Mouse (Mus musculus) gastrocnemius, adult 18-20 months (tissue): ENCODE data around the gene Lrrc59. TPM values are rescaled to one million over a fixed set of nuclear protein-coding genes. Genes with fewer than 3 reads are reported as not detected.
A peak's percentile ranks its signal among the peaks of the same experiment; 100 is the strongest.

ENCODE experiments used
- DNase-seq: peaks from one replicate; pipeline ENCODE4 v3.0.0; 2021; ENCODE audit warnings: low spot score
- long read RNA-seq, 2 experiments: library from polyadenylated mRNA; stranded (forward); transcript quantifications; one replicate each; pipeline ENCODE4 v2.0.0; 2021
- total RNA-seq, 2 experiments: library from RNA; stranded (reverse); gene quantifications; 2 replicates each; pipeline ENCODE4 v1.2.3; 2021

The Lrrc59 gene
- total RNA-seq: 10 to 100 TPM; 34.8 to 35.3 TPM
- long read RNA-seq, experiment 1, transcript Lrrc59-201 (7 exons, 2,837 nt): major isoform, 89 of 95 reads
- long read RNA-seq, experiment 1, partial matches to known transcripts: 3 of 95 reads
- long read RNA-seq, experiment 1, other reads (novel, unspliced or antisense): 3 of 95 reads
- long read RNA-seq, experiment 2, transcript Lrrc59-201 (7 exons, 2,837 nt): major isoform, 102 of 106 reads
- long read RNA-seq, experiment 2, partial matches to known transcripts: 0 of 106 reads
- long read RNA-seq, experiment 2, other reads (novel, unspliced or antisense): 4 of 106 reads

DNA sequence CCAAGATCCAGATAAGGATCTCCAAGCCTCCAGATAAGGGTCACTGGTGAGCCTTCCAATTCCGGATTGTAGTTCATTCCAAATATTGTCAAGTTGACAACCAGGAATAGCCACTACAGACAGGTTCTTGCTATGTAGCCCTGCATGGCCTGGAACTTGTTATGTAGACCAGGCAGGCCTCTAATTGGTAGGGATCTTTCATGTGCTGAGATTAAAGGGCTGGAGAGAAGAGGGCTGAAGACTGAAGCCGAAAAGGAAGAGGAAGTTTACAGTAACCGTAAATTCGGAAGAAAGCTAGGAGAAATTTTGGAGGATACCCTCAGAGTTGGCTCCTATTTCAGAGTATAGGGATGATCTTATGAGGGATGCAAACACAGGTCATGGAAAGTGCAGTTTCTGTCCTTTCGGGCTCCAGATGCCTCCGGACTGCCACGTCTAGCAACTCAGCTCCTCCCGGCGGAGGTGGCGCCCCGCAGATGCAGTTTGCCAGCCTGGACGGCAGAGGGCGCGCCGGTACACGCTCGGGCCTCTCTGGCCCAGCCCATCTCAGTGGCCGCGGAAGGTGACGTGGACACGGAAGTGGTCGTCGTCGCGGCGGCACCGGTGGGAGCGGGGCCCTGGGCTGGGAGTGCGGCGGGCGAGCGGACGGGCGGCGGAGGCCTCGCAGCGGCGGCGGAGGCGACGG lies at the start of gene Lrrc59:
Gene Lrrc59 (plus strand): TSS at position 569 of the 685 bp plus-strand sequence.
- peak; percentile 96 for DNase-seq

DNA sequence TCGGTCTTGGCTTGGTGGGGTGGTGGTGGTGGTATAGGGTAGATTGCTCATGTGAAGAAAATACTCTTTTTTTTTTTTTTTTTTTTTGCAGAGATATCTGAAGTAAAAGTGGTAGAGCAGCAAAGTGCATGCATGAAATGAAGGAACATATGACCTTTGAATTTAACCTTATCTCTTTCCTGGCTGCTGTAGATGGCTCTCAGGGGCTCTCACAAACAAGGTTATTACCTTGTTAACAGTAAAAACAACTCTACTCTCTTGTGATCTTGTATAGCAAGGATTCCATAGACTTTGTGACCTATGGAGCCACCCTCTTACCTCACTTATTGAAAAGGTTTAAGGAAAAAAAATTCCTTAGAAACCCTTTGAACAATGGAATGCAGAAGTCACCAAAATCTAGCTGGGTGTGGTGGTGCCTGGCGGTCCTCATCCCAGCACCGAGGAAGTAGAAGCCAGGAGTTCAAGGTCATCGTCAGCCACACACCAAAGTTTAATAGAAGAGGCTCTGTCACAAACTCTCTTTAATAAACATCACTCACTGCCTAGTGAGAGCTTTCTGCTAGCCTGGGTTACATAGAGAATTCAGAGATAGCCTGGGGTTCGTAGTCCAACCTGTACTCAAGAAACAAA lies 49.3 kb upstream of the Lrrc59 start:
- DNase-seq: no peak

DNA sequence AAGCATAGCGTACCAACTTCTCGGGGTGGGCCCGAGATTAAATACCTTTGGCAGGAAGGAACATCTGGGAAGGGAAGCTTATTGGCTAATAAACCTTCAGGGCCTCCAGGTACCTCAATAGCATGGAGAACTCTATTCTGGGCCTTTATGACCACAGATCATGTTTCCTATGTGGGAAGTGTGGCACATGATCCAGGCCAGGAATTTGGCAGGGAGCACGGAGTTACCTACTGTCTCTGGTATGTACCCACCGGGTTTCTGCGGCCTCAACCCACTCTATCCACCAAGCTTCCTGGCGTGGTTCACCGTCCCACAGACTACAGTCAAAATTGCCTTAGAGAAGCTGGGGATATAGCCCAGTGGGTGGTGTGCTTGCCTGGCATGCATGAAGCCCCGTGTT lies 44.5 kb upstream of the Lrrc59 start:
- no peak for DNase-seq

DNA sequence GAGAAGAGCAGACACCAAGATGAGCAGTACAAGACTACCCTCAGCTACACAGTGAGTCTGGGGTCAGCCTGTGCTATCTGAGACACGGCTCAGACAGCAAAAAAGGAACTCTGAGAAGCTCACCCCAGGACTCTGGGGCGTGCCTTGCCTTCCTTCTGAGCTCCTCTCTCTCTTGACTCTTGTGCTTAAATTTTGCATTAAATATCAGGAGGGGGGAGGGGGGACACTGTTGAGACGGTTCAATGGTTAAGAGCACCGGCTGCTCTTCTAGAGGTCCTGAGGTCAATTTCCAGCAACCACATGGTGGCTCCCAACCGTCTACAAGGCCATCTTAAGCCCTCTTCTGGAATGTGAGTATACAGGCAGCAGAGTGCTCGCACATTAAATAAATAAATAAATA lies 42.1 kb upstream of the Lrrc59 start:
- no peak for DNase-seq

DNA sequence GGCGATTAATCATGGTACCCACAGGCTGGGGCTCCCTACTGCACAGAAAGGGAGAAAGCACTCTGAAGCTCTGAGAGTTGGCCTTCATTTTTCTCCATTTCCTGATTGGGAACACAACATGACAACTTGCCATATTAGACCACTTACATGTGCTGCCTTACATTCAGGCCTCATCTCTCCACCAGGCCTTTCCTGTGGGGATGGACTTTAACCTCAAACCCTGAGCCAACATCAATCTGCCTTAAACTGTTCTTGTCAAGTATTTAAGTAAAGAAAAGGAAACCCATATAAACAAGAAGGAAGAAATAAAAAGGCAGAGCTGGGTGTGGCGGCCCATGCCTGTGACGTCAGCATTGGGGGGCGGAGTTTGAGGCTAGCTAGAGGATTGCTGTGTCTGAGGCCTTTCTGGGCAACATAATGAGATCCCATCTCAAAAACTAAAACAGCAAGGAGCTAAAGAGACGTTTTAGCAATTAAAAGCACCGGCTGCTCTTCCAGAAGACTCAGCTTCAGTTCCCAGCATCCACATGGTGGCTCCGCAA lies 33.2 kb upstream of the Lrrc59 start:
- no peak for DNase-seq

DNA sequence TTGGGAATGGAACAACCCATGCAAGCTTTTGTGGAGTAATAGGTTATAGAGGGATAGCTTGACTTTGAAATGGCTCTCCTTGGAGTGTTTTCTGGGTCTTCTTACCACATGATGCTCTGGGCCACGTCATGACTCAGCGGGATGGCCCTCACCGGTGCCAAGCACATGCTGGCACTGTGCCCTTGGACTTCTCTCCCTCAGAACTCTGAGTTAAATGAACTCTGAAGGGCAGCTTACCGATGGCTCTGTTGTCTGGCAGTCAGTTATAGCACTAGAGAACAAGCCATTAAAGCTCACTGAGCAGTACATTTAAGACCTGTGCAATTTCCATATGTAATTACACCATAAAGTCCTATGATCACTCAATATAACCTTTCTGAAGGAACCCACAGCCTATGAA lies 32.2 kb upstream of the Lrrc59 start:
- no peak for DNase-seq

DNA sequence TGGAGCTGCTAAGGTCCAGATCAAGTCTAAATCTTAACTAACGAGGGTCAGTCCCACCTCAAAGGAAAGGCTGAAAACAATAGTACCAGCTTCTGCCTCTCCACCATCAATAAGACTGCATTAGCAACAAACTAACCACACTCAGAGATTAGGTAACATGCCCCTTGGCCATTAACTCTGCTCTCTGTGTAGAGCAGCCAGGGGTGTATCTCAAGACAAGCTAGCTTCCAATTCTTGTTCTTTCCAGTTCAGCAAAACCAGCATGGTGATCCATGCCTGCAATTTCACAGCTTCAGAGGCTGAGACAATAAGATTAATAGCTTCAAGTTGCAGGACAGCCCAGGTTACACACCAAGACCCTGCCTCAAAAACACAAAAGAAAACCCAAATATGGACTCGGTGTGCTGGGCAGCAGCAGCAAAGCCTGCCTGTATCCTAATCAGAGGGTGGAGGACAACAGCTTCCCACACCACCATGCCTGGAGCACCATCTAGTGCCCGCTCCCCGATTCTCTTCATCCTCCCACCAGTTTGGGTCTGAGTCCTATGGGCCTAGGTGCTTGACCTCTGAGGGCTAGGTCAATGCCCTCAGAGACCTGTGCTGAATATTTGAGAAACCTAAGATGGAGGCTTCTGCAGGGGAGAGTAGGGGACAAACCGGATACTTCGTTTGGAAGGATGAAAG lies 31.0 kb upstream of the Lrrc59 start:
- no peak for DNase-seq

DNA sequence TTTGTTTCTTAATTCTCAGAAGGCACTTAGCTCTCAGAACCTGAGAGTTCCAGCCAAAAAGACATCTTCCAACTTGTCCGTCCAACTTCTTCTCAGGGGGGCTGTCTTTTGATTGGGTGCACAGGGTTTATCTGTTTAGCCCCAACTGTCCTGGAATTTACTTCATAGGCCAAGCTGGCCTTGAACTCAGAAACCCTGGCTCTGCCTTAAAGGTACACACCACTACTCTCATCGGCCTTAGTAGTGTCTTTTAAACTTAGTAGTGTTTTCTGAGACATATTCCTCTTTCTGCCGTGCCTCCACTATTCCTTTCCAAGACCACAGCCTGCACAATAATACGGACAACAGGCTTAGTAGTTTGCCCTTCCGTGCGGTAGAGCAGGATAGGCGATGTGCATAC lies 29.1 kb upstream of the Lrrc59 start:
- DNase-seq: no peak

DNA sequence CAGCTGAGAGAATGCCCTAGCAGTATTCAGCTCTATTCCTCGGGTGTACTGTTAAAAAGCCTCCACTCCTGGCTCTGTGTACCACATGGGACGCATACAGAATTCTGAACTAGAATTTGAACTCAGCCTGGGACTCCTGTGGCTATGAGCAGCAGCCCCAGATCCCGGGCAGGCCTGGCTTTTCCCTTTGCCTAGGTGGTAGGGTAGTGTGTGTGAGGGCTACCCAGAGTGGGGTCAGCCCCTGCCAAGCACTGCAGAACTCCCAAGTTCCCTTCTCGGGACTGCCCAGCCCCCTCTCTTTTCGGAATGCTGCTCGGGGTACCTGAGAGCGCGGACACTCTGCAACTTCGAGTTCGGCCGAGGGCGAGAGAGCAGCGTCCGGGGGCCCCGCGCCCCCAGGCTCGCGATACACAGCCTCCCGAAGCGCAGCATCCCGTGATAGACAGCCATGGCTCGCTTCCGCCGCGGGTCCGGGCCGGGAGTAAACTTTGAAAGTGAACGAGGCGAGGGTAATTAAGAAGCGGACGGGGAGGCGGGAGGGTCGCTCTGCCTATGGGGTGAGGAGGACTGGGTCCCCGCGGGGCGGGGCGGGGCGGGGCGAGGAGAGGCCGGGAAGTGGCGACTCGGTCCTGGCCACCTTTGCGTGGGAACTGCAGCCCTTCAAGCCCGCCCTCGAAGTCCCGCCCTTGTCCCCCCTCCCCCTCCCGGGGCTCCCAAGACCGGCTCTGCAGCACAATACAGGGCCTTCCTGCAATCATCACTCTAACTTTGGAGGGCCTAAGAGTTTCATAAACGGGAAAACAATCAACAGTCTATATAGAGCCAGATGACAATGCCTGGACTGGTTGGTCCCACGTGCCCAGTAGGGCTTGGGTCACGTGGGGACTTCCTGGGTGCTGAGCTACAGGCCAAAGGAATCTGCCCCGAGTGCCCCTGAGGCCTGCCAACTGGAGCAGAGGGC lies 28.0 kb upstream of the Lrrc59 start, which contains the start of gene Acsf2:
Gene Acsf2 (minus strand): TSS at position 551 of the 961 bp plus-strand sequence.
- peak; percentile 67 for DNase-seq

DNA sequence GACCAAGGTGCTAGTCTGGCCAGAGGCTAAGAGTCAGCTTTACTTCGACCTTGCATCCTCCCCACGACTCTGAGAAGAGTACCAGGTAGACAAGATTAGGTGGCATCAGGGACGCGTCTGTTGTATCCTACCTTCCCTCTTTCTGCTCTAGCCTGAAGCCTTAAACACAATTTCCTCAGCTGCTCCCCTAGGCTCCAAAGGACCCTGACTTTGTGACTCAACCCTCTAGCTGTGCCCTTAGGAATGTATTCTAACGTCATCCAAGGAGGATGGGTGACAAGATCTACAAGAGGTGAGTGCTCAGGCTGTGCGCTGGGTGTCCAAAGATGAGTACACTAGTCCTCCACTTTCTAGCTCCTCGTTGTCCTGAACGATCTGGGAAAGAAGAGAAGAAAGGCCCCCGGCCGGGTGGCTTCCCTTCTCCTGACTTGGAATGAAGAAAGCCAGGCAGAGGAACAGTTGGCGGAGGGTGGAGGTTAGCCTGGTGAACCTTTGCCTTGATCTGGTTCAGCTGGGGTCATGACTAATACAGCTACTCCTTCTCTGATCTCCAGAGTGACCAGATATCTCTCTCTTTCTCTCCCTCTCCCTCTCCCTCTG lies 27.1 kb upstream of the Lrrc59 start:
- DNase-seq: no peak

DNA sequence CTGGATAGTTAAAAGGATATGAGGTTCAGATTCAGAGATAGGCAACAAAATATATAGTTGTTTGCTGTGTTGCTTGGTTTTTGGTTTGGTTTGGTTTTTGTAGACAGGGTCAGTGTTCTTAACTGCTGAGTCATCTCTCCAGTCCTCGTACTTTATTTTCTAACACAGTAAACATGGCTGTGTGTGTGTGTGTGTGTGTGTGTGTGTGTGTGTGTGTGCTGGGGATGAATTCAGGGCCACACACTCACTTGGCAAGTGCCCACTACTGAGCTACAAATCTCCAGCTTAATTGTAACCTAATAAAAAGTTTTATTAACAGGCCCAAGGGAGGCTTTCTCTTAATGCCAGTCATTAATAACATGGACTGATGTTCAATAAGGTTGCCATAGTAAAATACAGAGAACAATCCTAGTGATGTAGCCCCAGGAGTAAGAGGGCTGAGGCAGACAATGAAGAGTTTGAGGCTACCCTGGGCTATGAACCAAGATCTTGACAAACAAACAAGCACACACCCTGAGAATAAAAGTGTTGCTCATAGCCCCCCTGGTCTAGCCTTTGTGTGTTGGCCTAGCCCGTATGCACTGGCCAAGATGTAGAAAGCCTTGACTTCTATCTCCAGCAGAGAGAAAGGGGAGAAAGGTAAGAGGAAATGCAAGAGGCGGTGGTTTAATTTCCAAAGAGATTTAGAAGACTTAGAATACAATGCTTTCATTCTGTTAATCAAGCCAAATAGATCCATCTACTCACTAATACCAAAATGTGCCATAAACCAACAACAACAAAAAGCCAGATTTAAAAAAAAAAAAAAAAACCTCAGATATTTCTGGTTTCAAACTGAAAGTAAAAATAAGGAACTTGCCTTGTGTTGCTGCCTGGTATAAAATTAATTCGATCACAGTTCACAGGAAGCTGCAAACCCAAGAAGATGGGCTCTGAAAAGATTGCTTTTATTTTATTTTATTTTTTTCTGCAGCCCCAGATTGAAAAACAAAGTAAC lies 18.5 kb upstream of the Lrrc59 start:
- DNase-seq: no peak

DNA sequence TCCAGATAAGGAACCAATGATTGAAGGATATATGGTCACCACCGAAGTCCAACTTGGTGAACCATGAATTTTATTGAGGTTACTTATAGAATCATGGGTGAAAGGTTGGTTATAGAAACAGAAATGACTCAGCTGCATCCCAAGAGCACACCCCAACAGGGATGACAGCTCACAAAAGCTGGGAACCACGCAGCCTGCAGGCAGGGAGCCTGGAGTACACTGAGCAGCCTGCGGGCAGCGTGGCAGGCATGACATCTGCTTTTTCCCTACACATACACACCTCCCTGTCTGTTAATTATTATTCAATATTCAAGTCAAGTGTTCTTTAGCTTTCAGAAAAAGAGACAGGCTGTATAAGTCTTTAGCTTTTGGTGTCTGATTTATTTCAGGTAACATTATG lies 15.0 kb upstream of the Lrrc59 start:
- no peak for DNase-seq

DNA sequence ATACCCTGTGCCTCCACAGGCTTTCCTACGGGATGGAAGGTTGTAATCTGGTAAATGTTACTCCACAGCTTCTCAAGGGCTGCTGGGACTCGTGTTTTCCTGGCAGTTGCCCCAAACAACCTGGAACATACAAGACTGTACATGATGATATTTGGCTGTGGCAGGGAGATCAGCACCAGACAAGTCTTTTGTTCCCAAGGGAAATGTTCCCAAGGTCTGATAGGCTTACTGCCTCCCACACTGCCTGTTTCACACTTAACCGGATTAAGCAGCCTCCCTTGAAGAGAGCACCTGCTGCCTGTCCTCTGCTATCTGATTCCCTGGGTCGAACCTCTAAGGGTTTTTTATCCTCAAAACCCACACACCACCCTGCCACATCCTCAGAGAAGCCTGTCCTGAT lies 14.1 kb upstream of the Lrrc59 start:
- no peak for DNase-seq

DNA sequence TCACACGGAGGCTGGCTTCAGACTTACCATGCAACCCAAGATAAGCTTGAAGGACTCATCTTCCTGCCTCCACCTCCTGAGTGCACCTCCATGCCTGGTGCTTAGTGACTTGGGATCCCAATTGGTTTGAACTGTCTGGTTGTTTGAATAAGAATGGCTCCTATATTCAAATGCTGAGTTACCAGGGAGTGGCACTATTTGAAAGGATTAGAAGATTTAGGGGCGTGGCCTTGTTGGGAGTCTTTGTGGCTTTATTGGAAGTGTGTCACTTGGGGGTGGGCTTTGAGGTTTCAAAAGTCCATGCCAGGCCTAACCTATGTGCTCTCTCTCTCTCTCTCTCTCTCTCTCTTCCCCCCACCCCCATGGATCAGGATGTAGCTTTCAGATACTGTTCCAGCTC lies 11.9 kb upstream of the Lrrc59 start:
- no peak for DNase-seq

DNA sequence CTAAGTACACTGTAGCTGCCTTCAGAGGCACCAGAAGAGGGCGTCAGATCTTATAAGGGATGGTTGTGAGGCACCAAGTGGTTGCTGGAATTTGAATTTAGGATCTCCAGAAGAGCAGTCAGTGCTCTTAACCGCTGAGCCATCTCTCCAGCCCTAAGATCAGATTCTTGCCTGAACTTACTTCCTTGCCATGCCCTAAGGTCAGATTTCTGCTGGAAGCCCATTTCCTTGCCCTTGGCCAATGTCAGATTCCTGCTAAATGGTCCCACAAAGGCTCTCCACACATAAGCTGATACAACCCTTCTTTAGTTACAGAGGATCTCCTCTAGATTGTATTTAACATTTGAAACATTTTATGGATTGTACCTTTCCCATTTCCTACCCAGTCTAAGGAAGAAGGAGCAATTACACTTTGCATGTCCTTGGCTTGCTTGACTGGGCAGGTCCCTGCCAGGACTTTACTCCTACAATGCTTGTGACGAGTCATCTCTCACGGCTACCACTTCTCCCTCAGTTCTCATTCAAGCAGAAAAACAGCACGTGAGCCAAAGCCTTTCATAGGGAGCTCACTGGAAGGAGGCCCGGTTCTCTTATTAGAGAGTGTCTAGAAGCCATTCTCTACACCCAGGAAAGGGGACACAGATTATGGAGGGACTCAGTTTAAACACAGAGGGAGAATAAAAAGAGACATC lies 8.7 kb upstream of the Lrrc59 start:
- no peak for DNase-seq

DNA sequence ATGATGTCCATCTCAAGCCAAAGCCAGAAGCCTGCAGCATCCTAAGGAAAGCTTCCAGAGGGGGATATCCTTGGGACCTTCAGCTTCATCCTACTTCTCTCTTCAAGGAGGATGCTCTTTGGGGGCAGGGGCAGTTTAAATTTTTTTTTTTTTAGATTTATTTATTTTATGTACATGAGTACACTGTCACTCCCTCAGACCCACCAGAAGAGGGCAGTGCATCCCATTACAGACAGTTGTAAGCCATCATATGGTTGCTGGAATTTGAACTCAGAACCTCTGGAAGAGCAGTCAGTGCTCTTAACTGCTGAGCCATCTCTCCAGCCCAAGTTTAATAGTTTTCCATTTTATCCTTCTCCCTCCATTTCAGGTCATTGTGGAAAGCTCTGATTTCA lies 8.1 kb upstream of the Lrrc59 start:
- no peak for DNase-seq

DNA sequence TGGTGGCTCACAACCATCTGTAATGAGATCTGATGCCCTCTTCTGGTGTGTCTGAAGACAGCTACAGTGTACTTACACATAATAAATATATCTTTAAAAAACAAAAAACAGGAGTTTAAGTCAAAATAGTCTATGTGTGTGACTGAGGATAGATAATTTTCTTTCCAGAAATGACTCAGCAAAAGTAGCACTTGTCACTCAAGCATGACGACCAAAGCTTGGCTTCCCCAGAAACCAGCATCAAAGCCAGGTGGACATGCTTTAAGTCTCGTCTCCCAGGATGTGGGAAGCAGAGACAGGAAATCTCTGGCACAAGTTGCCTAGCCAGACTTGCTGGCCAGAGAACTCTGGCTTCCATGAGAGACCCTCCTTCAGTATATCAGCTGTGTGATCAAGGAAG lies 7.4 kb upstream of the Lrrc59 start:
- DNase-seq: no peak

DNA sequence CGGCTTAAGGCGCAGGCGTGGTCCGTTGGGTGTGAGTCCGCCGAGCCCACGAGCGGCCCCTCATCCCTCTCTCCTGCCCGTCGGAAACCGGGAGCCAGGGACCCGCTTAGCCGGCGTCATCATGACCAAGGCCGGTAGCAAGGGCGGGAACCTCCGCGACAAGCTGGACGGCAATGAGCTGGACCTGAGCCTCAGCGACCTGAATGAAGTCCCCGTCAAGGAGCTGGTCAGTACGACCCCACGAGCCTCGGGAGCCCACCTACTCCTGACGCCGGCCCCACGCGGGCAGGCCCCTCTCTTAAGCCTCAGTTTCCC lies 274 bp downstream of the Lrrc59 start:
- no peak for DNase-seq
